Mouse (Mus musculus) olfactory bulb, adult 2 months (tissue): ENCODE data around the gene Mthfr. TPM values are rescaled to one million over a fixed set of nuclear protein-coding genes. Genes with fewer than 3 reads are reported as not detected.
"Not testable (repeated sequence)": the region's sequence is repeated elsewhere in the genome, so short reads cannot be mapped to it uniquely, and the experiment has no call there.

ENCODE experiments used
- H3K27ac ChIP-seq: fragments of 200-500 bp; 2 replicates; pipeline ENCODE4 v1.5.1; 2012; ENCODE audit warnings: low read depth, low read length; ENCODE audit not compliant: insufficient read depth
- H3K4me1 ChIP-seq: fragments of 200-500 bp; 2 replicates; pipeline ENCODE4 v1.6.1; 2012; ENCODE audit warnings: low read length; ENCODE audit not compliant: control insufficient read depth, insufficient read depth
- H3K4me3 ChIP-seq: fragments of 200-500 bp; 2 replicates; pipeline ENCODE4 v1.5.1; 2012; ENCODE audit warnings: mild to moderate bottlenecking, low read depth, low read length, moderate library complexity; ENCODE audit not compliant: insufficient read depth
- CTCF ChIP-seq: fragments of 200-500 bp; IDR thresholded peaks from 2 replicates; pipeline ENCODE4 v1.5.1; 2012; ENCODE audit warnings: low read depth, mild to moderate bottlenecking, low read length, moderate library complexity; ENCODE audit not compliant: insufficient read depth
- POLR2A ChIP-seq: fragments of 200-500 bp; IDR thresholded peaks from 2 replicates; pipeline ENCODE4 v1.6.1; 2012; ENCODE audit warnings: mild to moderate bottlenecking, low read depth, low read length, moderate library complexity; ENCODE audit not compliant: insufficient read depth
- WGBS: fragments of 180-500 bp; shearing (Covaris S2); methylation state at CpG from one replicate; pipeline ENCODE4 v1.1.7; 2018; 5-methylcytosine and 5-hydroxymethylcytosine counted together
- polyA plus RNA-seq: library from polyadenylated mRNA; stranded (reverse); fragments of >200 nt; gene quantifications from 2 replicates; pipeline ENCODE4 v1.2.4, GENCODE M21; 2012; ENCODE audit warnings: low replicate concordance; ENCODE audit not compliant: missing spikeins, insufficient read depth, insufficient read length

Mthfr gene
- polyA plus RNA-seq, 1 experiment: not detected

DNA sequence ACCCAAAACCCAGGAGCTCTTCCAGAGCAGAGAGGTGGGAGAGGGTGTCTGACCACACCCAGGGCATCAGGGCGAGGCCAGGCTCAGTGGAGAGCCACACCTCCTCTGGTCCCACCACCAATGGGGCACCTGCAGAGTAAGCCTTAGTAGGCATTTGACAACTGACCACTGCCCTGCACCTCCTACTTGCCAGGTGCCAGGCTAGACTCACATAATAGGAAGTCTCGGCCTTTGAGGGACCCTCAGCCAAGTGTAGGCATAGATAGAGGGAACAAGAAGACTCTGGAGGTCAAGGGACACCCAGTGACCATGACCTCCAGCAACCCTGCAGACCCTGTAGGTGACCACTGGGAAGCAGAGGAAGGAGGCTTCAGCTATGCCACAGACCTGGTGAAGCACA lies 5.2 kb downstream of the Mthfr start:
- Histone ChIP-seq H3K27ac (no peak overlapping the region), H3K4me1 (peaks cover 21% of the 10 kb centered on the region), H3K4me3 (no peak overlapping the region)
- WGBS: 97% methylated on average over 2 of the region's 2 CpGs
- no peak for TF ChIP-seq POLR2A
- no peak for TF ChIP-seq CTCF

- peaks cover 3% of the 10 kb centered on the region for H3K4me1 ChIP-seq
- TF ChIP-seq POLR2A: no peak
- TF ChIP-seq CTCF: no peak
- no peak overlapping the region for H3K4me3 ChIP-seq
- WGBS: 65% methylated on average over 4 of the region's 4 CpGs
- H3K27ac ChIP-seq: no peak overlapping the region
These were observed 7.7 kb downstream of the Mthfr start for GRCm38 (mm10) chr4:148046450-148047031.

GRCm38 (mm10) chr4:148050396-148050914 lies 11.6 kb downstream of the Mthfr start:
- H3K4me1 ChIP-seq, H3K4me3 ChIP-seq, H3K27ac ChIP-seq: not testable (repeated sequence)
- 94% methylated on average over 3 of the region's 3 CpGs for WGBS

DNA sequence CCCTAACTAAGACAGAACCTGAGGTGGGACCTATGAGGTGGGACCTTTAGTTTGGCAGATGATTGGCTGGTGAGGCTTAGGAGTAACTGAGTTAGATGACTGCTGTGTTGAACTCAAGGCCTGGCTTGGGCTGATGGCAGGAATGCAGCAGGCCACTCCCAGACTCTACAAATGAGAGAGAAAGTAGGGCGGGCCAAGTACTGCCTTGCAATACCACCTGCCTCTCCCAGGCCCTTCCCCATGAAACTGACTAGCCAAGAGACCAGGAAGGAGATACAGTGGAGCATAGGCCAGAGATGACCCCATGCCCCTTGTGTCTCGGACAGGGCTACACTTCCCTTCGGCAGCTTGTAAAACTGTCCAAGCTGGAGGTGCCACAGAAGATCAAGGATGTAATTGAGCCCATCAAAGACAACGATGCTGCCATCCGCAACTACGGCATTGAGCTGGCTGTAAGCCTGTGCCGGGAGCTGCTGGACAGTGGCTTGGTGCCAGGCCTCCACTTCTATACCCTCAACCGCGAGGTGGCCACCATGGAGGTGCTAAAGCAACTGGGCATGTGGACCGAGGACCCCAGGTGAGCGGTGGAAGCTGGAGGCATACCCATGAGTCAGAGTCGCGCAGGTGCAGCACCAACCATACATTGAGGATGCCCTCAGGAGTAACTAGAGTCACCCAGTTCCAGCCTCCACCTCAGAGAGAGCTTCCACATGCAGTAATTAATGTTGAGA lies 12.3 kb downstream of the Mthfr start:
- WGBS: 96% methylated on average over 13 of the region's 13 CpGs
- Histone ChIP-seq H3K4me3 (no peak overlapping the region), H3K27ac (no peak overlapping the region), H3K4me1 (no peaks in the 10 kb centered on the region)
- TF ChIP-seq POLR2A (no peak), CTCF (no peak)

GRCm38 (mm10) chr4:148051886-148052285 lies 13.0 kb downstream of the Mthfr start:
- 90% methylated on average over 11 of the region's 11 CpGs for WGBS

DNA sequence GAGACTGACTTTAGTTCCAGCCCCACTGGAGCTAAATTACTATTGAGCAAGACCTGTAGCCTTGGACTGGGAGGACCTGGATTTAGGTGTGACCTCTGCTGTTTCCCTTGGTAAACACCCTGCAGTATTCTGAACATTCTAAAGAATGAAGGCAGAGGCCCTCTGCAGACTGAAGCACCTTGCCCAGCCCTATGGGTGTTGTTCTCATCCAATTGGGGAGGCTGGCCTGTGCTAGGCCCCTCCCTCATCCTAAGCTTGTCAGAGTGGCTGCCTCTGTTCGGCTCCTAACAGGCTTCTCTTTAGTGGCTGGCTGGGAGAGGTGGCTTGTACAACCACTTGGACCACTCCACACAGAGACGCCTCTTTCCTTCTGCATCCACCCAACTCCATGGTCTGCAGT lies 14.1 kb downstream of the Mthfr start:
- Histone ChIP-seq H3K4me3 (no peak overlapping the region), H3K4me1 (no peaks in the 10 kb centered on the region), H3K27ac (no peak overlapping the region)
- TF ChIP-seq POLR2A: no peak
- no peak for TF ChIP-seq CTCF
- WGBS: 68% methylated on average over 2 of the region's 2 CpGs

More at GRCm38 (mm10) chr4:148051886-148052285, 13.0 kb downstream of the Mthfr start:
- Histone ChIP-seq H3K4me3 (no peak overlapping the region), H3K4me1 (no peaks in the 10 kb centered on the region), H3K27ac (no peak overlapping the region)
- TF ChIP-seq POLR2A (no peak), CTCF (no peak)

- H3K4me1 ChIP-seq: no peaks in the 10 kb centered on the region
- no peak overlapping the region for H3K27ac ChIP-seq
- no peak for TF ChIP-seq CTCF
- TF ChIP-seq POLR2A: no peak
- H3K4me3 ChIP-seq: no peak overlapping the region
- 92% methylated on average over 12 of the region's 12 CpGs for WGBS
These were observed 14.6 kb downstream of the Mthfr start for GRCm38 (mm10) chr4:148053417-148053920.

DNA sequence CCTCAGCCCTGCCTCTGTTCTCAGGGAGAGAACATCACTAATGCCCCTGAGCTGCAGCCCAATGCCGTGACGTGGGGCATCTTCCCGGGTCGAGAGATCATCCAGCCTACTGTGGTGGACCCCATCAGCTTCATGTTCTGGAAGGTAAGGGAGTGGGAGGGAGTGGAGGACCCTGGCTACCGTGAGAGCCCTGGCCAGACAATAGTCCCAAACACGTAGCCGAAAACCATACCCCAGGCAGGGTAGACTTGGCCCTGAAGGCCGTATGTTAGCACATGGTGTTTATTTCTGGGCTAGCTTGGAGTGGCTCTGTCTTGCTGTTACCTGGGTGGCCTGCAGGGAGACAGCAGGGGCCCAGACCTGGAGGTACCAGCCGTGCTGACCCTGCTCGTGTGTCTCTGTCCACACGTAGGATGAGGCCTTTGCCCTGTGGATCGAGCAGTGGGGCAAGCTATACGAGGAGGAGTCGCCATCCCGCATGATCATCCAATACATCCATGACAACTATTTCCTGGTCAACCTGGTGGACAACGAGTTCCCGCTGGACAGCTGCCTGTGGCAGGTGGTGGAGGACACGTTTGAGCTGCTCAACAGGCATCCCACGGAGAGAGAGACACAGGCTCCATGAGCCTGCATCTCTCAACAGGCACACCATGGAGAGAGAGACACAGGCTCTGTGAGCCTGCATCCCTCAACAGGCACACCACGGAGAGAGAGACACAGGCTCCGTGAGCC lies 16.3 kb downstream of the Mthfr start:
- 94% methylated on average over 21 of the region's 21 CpGs for WGBS
- TF ChIP-seq POLR2A: no peak
- H3K4me1 ChIP-seq: no peaks in the 10 kb centered on the region
- no peak overlapping the region for H3K27ac ChIP-seq
- no peak overlapping the region for H3K4me3 ChIP-seq

GRCm38 (mm10) chr4:148056246-148056645 lies 17.4 kb downstream of the Mthfr start:
- Histone ChIP-seq H3K4me1 (no peaks in the 10 kb centered on the region), H3K27ac (no peak overlapping the region), H3K4me3 (no peak overlapping the region)
- 74% methylated on average over 7 of the region's 7 CpGs for WGBS
- no peak for TF ChIP-seq CTCF
- TF ChIP-seq POLR2A: no peak
